Mouse (Mus musculus) hindbrain, embryonic 16.5 days (tissue): Measurements from ENCODE around the gene Ccdc96. TPM values are rescaled to one million over a fixed set of nuclear protein-coding genes. Genes with fewer than 3 reads are reported as not detected.

Source experiments
- ATAC-seq: fragments of 200-750 bp; cut with Nextera tagmentation; 2 replicates; pipeline ENCODE4 v1.8.0; 2017; ENCODE audit warnings: moderate TSS enrichment, moderate library complexity
- H3K27ac ChIP-seq: fragments of 300-500 bp; sonication (generic); 2 replicates; pipeline ENCODE4 v1.5.1; 2014; ENCODE audit warnings: low read depth, mild to moderate bottlenecking, control low read depth, low read length, moderate library complexity
- H3K27me3 ChIP-seq: fragments of 300-500 bp; sonication (generic); replicated peaks from 2 replicates; pipeline ENCODE4 v1.6.1; 2014; ENCODE audit warnings: low read length; ENCODE audit not compliant: control insufficient read depth, insufficient read depth
- H3K36me3 ChIP-seq: fragments of 300-500 bp; sonication (generic); 2 replicates; pipeline ENCODE4 v1.6.1; 2014; ENCODE audit warnings: mild to moderate bottlenecking, low read length, moderate library complexity, mixed read lengths; ENCODE audit not compliant: control insufficient read depth, insufficient read depth
- H3K4me1 ChIP-seq: fragments of 300-500 bp; sonication (generic); 2 replicates; pipeline ENCODE4 v1.6.1; 2014; ENCODE audit warnings: low read depth, low read length; ENCODE audit not compliant: control insufficient read depth, insufficient read depth
- H3K4me2 ChIP-seq: fragments of 300-500 bp; sonication (generic); 2 replicates; pipeline ENCODE4 v1.6.1; 2014; ENCODE audit warnings: mild to moderate bottlenecking, low read length, control low read depth, moderate library complexity
- H3K4me3 ChIP-seq: fragments of 300-500 bp; sonication (generic); 2 replicates; pipeline ENCODE4 v1.5.1; 2014; ENCODE audit warnings: mild to moderate bottlenecking, low read length, control low read depth, moderate library complexity
- H3K9ac ChIP-seq: fragments of 300-500 bp; sonication (generic); 2 replicates; pipeline ENCODE4 v1.6.1; 2014; ENCODE audit warnings: low read depth, mild to moderate bottlenecking, control low read depth, low read length, moderate library complexity
- H3K9me3 ChIP-seq: fragments of 300-500 bp; sonication (generic); 2 replicates; pipeline ENCODE4 v1.6.1; 2014; ENCODE audit warnings: mild to moderate bottlenecking, low read length, moderate library complexity; ENCODE audit not compliant: control insufficient read depth
- WGBS: fragments of 180-500 bp; shearing (Covaris S2); extraction: QIAGEN DNeasy Blood & Tissue Kit; methylation state at CpG from one replicate; pipeline ENCODE4 v1.1.7; 2014; 5-methylcytosine and 5-hydroxymethylcytosine counted together
- polyA plus RNA-seq: library from polyadenylated mRNA; unstranded; fragments of >200 nt; fragmentation: Nextera tagmentation; extraction: Ambion mirVana; gene quantifications from 2 replicates; pipeline ENCODE4 v1.2.1, GENCODE M21; 2015

Gene Ccdc96
- polyA plus RNA-seq, 1 experiment from 2014 or later: 2.7 TPM

DNA sequence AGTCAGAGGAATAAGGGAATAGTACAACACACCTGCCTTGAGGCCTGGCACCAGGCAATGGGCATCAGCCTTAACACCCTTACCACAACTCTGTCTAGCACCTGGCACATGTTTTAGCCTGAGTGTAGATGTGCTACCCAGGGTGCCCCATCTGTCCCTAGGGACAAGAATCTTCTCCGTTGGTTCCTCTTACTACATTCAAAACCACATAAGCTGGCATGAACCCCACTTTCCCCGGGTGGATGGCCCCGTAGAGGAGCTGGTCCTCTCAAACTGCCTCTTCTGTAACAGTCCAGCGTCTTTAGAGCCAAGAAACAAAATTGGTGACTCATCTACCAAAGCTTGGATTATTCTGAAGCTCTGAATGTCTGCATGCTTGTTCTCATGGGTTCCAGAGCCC lies 4.0 kb upstream of the Ccdc96 start:
- Histone ChIP-seq H3K9ac (no peak overlapping the region), H3K36me3 (peaks cover 4% of the 10 kb centered on the region; the same call in 1 of the 2 replicates), H3K4me3 (no peak overlapping the region), H3K4me2 (no peak overlapping the region), H3K27ac (no peak overlapping the region), H3K27me3 (no peaks in the 10 kb centered on the region), H3K4me1 (peaks cover 40% of the 10 kb centered on the region), H3K9me3 (no peaks in the 10 kb centered on the region)
- WGBS: 91% methylated on average over 4 of the region's 4 CpGs
- no peak for ATAC-seq

GRCm38 (mm10) chr5:36481114-36481513 lies 3.3 kb upstream of the Ccdc96 start:
- no peaks in the 10 kb centered on the region for H3K27me3 ChIP-seq

DNA sequence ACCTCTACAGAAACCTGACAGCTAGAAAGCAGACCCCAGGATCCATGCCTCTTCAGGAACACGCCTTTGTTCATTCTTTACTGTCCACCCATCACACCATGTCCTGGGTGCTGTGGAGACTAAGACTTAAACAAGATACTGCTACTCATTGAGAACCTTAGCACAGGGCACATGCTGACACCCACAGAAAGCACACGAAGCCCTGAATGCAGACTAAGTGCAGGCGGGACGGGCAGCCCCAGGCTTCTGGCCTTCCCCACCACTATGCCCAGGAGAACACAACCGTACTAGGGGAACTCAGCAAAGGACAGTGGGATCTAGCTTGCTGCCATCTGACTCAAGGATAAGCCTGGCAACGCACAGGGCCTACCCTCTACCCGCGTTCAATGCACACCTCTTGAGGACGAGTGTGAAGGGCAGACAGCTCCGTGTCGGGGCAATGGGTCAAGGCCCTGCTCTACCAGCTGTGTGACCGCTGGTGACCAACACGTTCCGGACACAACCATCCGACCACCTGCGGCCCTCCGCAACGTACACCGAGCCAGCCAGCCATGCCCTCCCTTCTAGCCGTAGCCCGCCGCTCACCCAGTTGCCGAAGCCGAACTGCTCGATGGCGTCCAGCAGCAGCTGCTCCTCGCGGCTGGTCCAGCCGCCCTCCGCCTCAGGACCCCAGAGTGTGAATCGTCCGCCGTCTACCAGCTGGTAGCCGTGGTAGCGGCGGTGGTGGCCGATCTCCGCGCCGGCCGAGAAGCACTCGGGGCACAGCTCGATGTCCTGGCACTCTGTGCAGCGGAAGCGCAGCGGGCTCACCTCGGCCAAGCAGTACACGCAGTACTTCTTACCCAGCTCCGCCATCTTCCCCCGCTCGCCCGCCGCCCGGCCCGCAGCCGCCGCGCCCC lies 936 bp upstream of the Ccdc96 start:
- peaks cover 40% of the 10 kb centered on the region for H3K4me1 ChIP-seq
- peak overlapping the region; percentile 94 for H3K4me3 ChIP-seq
- peak overlapping the region; percentile 86 for H3K27ac ChIP-seq
- peak overlapping the region; percentile 90 for H3K9ac ChIP-seq
- WGBS: 1% methylated on average over 39 of the region's 58 CpGs
- H3K9me3 ChIP-seq: no peaks in the 10 kb centered on the region
- H3K36me3 ChIP-seq: peaks cover 3% of the 10 kb centered on the region; the same call in 1 of the 2 replicates
- peak overlapping the region; percentile 93 for H3K4me2 ChIP-seq
- no peaks in the 10 kb centered on the region for H3K27me3 ChIP-seq
- peak; percentile 28 for ATAC-seq

More at GRCm38 (mm10) chr5:36481114-36481513, 3.3 kb upstream of the Ccdc96 start:
- H3K9me3 ChIP-seq: no peaks in the 10 kb centered on the region
- no peak overlapping the region for H3K4me3 ChIP-seq
- H3K36me3 ChIP-seq: peaks cover 3% of the 10 kb centered on the region; the same call in 1 of the 2 replicates
- WGBS: 77% methylated on average over 1 of the region's 1 CpGs
- no peak overlapping the region for H3K4me2 ChIP-seq
- peaks cover 40% of the 10 kb centered on the region for H3K4me1 ChIP-seq
- H3K9ac ChIP-seq: no peak overlapping the region
- no peak overlapping the region for H3K27ac ChIP-seq
- no peak for ATAC-seq

- H3K27ac ChIP-seq: no peak overlapping the region
- 42% methylated on average over 19 of the region's 19 CpGs for WGBS
- peak overlapping the region; percentile 67 for H3K4me2 ChIP-seq
- peaks cover 3% of the 10 kb centered on the region; the same call in 1 of the 2 replicates for H3K36me3 ChIP-seq
- H3K4me1 ChIP-seq: peaks cover 31% of the 10 kb centered on the region
- H3K4me3 ChIP-seq: peak overlapping the region; percentile 94
- H3K27me3 ChIP-seq: no peaks in the 10 kb centered on the region
- no peaks in the 10 kb centered on the region for H3K9me3 ChIP-seq
- ATAC-seq: no peak
- peak overlapping the region; percentile 65; the same call in 1 of the 2 replicates for H3K9ac ChIP-seq
Measured at GRCm38 (mm10) chr5:36485306-36485705, 918 bp downstream of the Ccdc96 start.

DNA sequence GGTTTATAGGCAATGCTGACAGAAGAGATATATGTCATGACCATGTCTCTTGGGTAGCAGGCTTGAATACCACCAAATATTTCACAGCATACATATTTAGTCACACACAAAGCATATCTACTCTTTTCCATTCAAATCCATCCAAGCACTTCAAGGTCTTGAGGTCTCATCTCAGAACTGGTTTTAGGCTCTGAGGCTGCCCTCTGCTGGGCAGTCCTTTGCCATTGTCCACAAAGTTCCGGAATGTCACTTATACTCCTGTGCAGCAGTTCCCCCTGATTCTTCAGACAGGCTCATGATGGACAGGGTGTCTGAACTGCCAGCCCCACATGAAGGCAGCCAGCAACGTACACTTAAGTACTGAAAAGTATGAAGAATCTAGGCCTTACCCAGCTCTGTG lies 4.8 kb downstream of the Ccdc96 start:
- Histone ChIP-seq H3K27me3 (no peaks in the 10 kb centered on the region), H3K4me3 (no peak overlapping the region), H3K4me2 (no peak overlapping the region), H3K9me3 (no peaks in the 10 kb centered on the region), H3K4me1 (peaks cover 7% of the 10 kb centered on the region), H3K9ac (no peak overlapping the region), H3K27ac (no peak overlapping the region), H3K36me3 (peaks cover 18% of the 10 kb centered on the region)
- WGBS: 58% methylated on average over 2 of the region's 2 CpGs
- no peak for ATAC-seq

DNA sequence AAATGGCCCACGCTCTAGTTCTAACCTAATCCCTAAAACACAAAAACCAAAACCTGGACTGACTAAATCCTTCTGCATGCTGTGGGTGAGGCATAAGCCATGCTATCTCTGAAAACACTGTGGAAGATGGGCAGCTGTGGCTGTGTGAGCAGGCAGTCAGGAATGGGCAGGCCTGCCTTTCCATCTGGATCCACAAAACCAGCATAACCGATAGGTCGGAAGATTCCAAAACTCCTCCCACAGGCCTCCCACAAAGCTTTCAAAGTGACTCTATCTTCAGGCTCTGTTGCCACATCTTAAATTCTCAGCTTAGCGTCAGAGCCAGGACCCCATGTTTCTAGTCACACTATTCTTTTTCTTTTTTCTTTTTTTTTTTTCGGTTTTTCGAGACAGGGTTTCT lies 9.5 kb downstream of the Ccdc96 start:
- Histone ChIP-seq H3K36me3 (peaks cover 43% of the 10 kb centered on the region), H3K9ac (no peak overlapping the region), H3K27ac (no peak overlapping the region), H3K4me2 (no peak overlapping the region), H3K4me3 (no peak overlapping the region), H3K9me3 (no peaks in the 10 kb centered on the region), H3K27me3 (no peaks in the 10 kb centered on the region), H3K4me1 (no peaks in the 10 kb centered on the region)
- 89% methylated on average over 6 of the region's 6 CpGs for WGBS
- ATAC-seq: no peak

DNA sequence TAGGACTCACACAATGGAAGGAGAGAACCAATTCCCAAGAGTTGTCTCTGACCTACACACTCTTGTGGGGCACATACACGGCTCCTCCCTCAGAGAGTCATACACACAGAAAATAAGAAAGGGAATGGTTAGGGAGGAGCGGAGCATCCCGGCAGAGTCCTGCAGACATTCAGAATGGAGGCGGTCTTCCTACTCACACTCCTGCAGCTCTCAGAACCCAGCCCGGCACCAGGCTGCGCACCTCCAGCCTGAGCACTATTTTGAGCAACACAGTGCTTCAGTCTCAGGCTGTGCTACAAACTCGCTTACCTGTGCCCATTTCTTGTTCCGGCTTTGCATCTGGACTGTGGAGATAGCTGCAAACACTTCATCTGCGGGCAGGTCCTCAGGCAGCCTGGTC lies 10.3 kb downstream of the Ccdc96 start:
- no peak overlapping the region for H3K27ac ChIP-seq
- no peak overlapping the region for H3K4me2 ChIP-seq
- no peak overlapping the region for H3K4me3 ChIP-seq
- H3K27me3 ChIP-seq: no peaks in the 10 kb centered on the region
- no peaks in the 10 kb centered on the region for H3K9me3 ChIP-seq
- ATAC-seq: no peak
- WGBS: 97% methylated on average over 9 of the region's 9 CpGs
- H3K36me3 ChIP-seq: peaks cover 45% of the 10 kb centered on the region
- no peaks in the 10 kb centered on the region for H3K4me1 ChIP-seq
- no peak overlapping the region for H3K9ac ChIP-seq

- Histone ChIP-seq H3K4me1 (no peaks in the 10 kb centered on the region), H3K27me3 (no peaks in the 10 kb centered on the region), H3K36me3 (peaks cover 40% of the 10 kb centered on the region), H3K9ac (no peak overlapping the region), H3K4me3 (no peak overlapping the region), H3K9me3 (no peaks in the 10 kb centered on the region), H3K4me2 (no peak overlapping the region), H3K27ac (no peak overlapping the region)
- no peak for ATAC-seq
- 84% methylated on average over 7 of the region's 7 CpGs for WGBS
Measured at GRCm38 (mm10) chr5:36505235-36505634, 20.8 kb downstream of the Ccdc96 start.

DNA sequence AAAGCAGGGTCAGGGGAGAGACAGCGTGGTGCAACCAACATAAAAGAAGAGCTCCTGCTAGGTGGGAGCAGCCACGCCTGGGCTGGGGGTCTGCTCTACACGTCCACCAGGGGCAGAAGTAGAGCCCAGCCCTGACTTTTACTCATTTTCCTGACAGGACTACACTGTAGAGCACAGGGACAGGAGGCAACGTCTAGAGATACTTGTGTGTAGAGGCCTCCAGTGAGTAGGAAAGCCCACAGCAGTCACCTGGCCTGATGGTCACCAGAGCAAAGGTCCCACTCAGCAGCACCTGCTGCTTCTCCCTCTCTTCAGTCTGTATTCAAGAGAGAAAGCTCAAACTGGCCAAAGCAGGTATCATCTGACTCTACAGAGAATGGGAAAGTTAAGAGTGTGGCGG lies 21.3 kb downstream of the Ccdc96 start:
- Histone ChIP-seq H3K4me3 (no peak overlapping the region), H3K4me2 (no peak overlapping the region), H3K27me3 (no peaks in the 10 kb centered on the region), H3K9me3 (no peaks in the 10 kb centered on the region), H3K9ac (no peak overlapping the region), H3K27ac (no peak overlapping the region), H3K4me1 (no peaks in the 10 kb centered on the region), H3K36me3 (peaks cover 41% of the 10 kb centered on the region)
- WGBS: 66% methylated on average over 5 of the region's 5 CpGs
- ATAC-seq: no peak
